Mouse (Mus musculus): ENCODE measurements around the gene Tm4sf19. TPM values are rescaled to one million over a fixed set of nuclear protein-coding genes. Genes with fewer than 3 reads are reported as not detected.
"Not testable (repeated sequence)": the region's sequence is repeated elsewhere in the genome, so short reads cannot be mapped to it uniquely, and the experiment has no call there.

Gene Tm4sf19
- polyA plus RNA-seq, 1 experiment from 2014 or later, result not detected

DNA sequence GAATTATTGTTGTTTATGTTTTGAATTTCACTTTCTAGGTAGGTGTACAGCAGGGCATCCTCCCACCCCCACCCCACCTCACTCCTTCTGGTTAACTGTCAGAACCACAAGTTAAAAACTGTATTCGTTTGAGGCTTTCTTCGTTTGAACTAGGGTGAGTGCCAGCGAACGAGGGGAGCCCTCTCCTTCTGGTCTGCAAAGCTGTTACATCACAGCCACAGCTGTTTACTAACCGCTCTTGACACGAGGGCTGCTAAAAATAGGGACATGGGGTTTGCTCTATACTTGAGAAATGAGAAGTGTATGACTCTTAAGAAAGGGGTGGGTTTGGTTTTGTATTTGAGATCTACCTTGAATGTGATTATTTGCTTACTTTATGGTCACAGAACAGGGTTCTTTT, 33.8 kb downstream of the Tm4sf19 start:
- H3K36me3 ChIP-seq (ENCODE audit: control insufficient read depth, insufficient read depth, low read length), result no peaks in the 10 kb centered on the region
- H3K9me3 ChIP-seq (ENCODE audit: control insufficient read depth, low read length), result no peaks in the 10 kb centered on the region
- no peak for ATAC-seq (replicated peaks; ENCODE audit: low FRiP score)
- H3K27ac ChIP-seq (ENCODE audit: low read depth, low read length), result no peak overlapping the region
- H3K9ac ChIP-seq (ENCODE audit: low read depth, low read length), result no peak overlapping the region
- H3K4me2 ChIP-seq, result peak overlapping the region; percentile 21
- WGBS, result 36% methylated on average over 6 of the region's 6 CpGs
- H3K4me3 ChIP-seq (ENCODE audit: low read depth, low read length), result no peak overlapping the region
- H3K27me3 ChIP-seq (replicated peaks; ENCODE audit: control insufficient read depth, insufficient read depth, low read length), result no peaks in the 10 kb centered on the region
- no peak for DNase-seq (ENCODE audit: low spot score)
- peaks cover 15% of the 10 kb centered on the region for H3K4me1 ChIP-seq (replicated peaks; ENCODE audit: control insufficient read depth, insufficient read depth, low read length)

DNA sequence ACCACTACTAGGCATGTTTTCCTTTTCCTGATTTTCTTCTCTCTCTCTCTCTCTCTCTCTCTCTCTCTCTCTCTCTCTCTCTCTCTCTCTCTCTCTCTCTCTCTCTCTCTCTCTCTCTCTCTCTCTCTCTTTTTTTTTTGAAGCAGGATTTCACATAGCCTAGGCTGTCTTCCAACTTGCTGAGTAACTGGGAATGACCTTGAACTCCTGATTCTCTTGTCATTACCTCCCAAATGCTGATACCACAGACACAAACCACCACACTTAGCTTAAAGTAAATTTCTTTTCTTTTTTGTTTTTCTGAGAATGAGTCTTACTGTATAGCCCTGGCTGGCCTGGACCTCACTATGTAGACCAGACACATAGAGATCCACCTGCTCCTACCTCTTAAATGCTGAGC, 34.4 kb downstream of the Tm4sf19 start:
- Histone ChIP-seq H3K27ac (ENCODE audit: low read depth, low read length) (no peak overlapping the region), H3K4me1 (replicated peaks; ENCODE audit: control insufficient read depth, insufficient read depth, low read length) (peaks cover 14% of the 10 kb centered on the region), H3K4me2 (no peak overlapping the region), H3K36me3 (ENCODE audit: control insufficient read depth, insufficient read depth, low read length) (no peaks in the 10 kb centered on the region), H3K27me3 (replicated peaks; ENCODE audit: control insufficient read depth, insufficient read depth, low read length) (no peaks in the 10 kb centered on the region), H3K9me3 (ENCODE audit: control insufficient read depth, low read length) (no peaks in the 10 kb centered on the region), H3K9ac (ENCODE audit: low read depth, low read length) (no peak overlapping the region), H3K4me3 (ENCODE audit: low read depth, low read length) (no peak overlapping the region)
- DNase-seq (ENCODE audit: low spot score), result no peak
- ATAC-seq (replicated peaks; ENCODE audit: low FRiP score), result no peak

DNA sequence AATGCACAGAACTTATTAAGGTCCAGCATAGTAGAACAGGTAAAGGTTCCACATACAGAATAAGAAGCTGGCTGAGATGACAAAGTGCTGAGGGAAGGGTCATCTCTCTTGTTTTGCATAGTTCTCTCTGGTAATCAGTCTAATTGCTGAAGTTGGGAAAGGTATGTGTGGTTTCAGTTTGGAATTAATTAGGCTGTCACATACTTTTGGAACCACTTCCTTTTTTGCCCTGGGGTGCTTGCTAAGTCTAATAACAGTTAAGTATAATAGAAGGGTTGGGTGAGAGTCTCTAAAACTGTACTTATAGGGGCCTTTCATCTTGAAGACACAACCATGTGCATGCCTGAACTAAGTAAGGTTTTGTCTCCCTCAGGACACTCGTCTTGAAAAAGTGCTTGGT, 36.4 kb downstream of the Tm4sf19 start:
- ATAC-seq (replicated peaks; ENCODE audit: low FRiP score), result no peak

DNA sequence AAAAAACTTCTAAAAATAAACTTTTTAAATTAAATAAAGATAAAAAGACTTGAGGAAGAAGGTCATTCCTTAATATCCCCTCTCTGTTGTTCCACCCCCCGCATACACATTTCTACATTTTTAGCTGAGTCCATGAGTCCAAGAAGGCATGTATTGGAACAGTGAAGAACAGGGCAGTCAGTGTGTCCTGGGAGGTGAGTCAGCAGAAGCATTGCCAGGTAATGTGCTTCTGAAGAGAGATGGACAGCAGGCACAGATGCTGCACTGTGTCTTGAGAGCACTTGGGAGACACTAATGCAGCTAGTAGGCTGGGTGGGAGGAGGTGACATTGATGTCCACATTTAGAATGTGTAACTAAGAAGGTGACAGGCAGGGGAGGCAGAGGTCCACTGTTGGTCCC, 37.0 kb downstream of the Tm4sf19 start:
- Histone ChIP-seq H3K4me2 (no peak overlapping the region), H3K27ac (ENCODE audit: low read depth, low read length) (no peak overlapping the region), H3K36me3 (ENCODE audit: control insufficient read depth, insufficient read depth, low read length) (peaks cover 3% of the 10 kb centered on the region; the same call in 1 of the 2 replicates), H3K4me3 (ENCODE audit: low read depth, low read length) (no peak overlapping the region), H3K4me1 (replicated peaks; ENCODE audit: control insufficient read depth, insufficient read depth, low read length) (peaks cover 8% of the 10 kb centered on the region), H3K27me3 (replicated peaks; ENCODE audit: control insufficient read depth, insufficient read depth, low read length) (no peaks in the 10 kb centered on the region), H3K9me3 (ENCODE audit: control insufficient read depth, low read length) (no peaks in the 10 kb centered on the region), H3K9ac (ENCODE audit: low read depth, low read length) (no peak overlapping the region)
- 88% methylated on average over 1 of the region's 1 CpGs for WGBS
- DNase-seq (ENCODE audit: low spot score), result no peak
- ATAC-seq (replicated peaks; ENCODE audit: low FRiP score), result no peak

More for the DNA sequence above, 36.4 kb downstream of the Tm4sf19 start:
- H3K4me3 ChIP-seq (ENCODE audit: low read depth, low read length), result no peak overlapping the region
- H3K27ac ChIP-seq (ENCODE audit: low read depth, low read length), result no peak overlapping the region
- no peak for DNase-seq (ENCODE audit: low spot score)
- WGBS, result 66% methylated on average over 1 of the region's 1 CpGs
- H3K9me3 ChIP-seq (ENCODE audit: control insufficient read depth, low read length), result no peaks in the 10 kb centered on the region
- H3K9ac ChIP-seq (ENCODE audit: low read depth, low read length), result no peak overlapping the region
- peaks cover 12% of the 10 kb centered on the region for H3K4me1 ChIP-seq (replicated peaks; ENCODE audit: control insufficient read depth, insufficient read depth, low read length)
- peaks cover 3% of the 10 kb centered on the region; the same call in 1 of the 2 replicates for H3K36me3 ChIP-seq (ENCODE audit: control insufficient read depth, insufficient read depth, low read length)
- H3K27me3 ChIP-seq (replicated peaks; ENCODE audit: control insufficient read depth, insufficient read depth, low read length), result no peaks in the 10 kb centered on the region
- H3K4me2 ChIP-seq, result no peak overlapping the region

DNA sequence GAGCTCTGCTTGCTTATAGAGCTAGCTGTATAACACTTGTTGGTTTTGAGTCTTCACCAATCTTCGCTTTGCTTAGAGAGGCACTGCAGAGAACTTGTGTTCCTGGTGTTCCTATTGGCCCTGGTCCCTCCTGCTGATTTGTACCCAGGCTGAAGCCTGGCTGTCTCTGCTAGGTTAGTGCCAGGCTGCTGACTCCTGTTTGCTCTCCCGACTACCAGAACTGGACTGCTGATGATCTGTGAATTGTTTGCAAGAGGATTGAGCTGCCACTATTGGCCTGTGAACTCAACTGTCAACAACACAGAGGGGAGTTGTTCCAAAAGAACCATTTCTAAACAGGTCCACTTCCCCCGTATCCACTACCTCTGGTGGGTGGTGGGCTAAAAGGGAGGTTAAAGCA, 41.1 kb downstream of the Tm4sf19 start:
- Histone ChIP-seq H3K4me3 (ENCODE audit: low read depth, low read length) (no peak overlapping the region), H3K27me3 (replicated peaks; ENCODE audit: control insufficient read depth, insufficient read depth, low read length) (no peaks in the 10 kb centered on the region), H3K4me2 (no peak overlapping the region), H3K27ac (ENCODE audit: low read depth, low read length) (no peak overlapping the region), H3K4me1 (replicated peaks; ENCODE audit: control insufficient read depth, insufficient read depth, low read length) (peaks cover 2% of the 10 kb centered on the region; the same call in 1 of the 2 replicates), H3K36me3 (ENCODE audit: control insufficient read depth, insufficient read depth, low read length) (peaks cover 3% of the 10 kb centered on the region; the same call in 1 of the 2 replicates), H3K9me3 (ENCODE audit: control insufficient read depth, low read length) (no peaks in the 10 kb centered on the region), H3K9ac (ENCODE audit: low read depth, low read length) (no peak overlapping the region)
- ATAC-seq (replicated peaks; ENCODE audit: low FRiP score) (no peak), DNase-seq (ENCODE audit: low spot score) (no peak)
- 81% methylated on average over 3 of the region's 3 CpGs for WGBS

DNA sequence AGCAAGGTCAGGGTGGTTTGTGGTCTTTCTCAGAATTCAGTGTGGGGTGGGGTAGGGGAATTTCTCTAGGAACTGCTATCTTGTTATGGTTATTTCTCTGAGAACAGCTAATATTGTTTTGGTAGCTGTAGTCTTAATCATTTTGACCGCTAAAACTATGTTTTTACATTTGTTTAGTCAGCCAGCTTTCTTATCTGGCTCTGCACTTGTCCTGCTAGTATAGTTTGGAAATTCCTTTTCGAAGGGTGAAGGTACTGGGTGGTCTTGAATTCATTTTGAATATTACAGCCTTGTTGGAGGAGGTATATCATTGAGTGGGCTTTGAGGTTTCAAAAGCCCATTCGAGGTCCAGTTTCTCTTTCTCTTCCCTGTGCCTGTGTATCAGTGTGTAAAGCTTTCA, 44.3 kb downstream of the Tm4sf19 start:
- H3K9me3 ChIP-seq (ENCODE audit: control insufficient read depth, low read length); DNase-seq (ENCODE audit: low spot score); H3K9ac ChIP-seq (ENCODE audit: low read depth, low read length); ATAC-seq (replicated peaks; ENCODE audit: low FRiP score); H3K4me2 ChIP-seq; H3K27me3 ChIP-seq (replicated peaks; ENCODE audit: control insufficient read depth, insufficient read depth, low read length); H3K36me3 ChIP-seq (ENCODE audit: control insufficient read depth, insufficient read depth, low read length); H3K4me3 ChIP-seq (ENCODE audit: low read depth, low read length); H3K27ac ChIP-seq (ENCODE audit: low read depth, low read length): not testable (repeated sequence)
- H3K4me1 ChIP-seq (replicated peaks; ENCODE audit: control insufficient read depth, insufficient read depth, low read length), result peaks cover 17% of the 10 kb centered on the region
- WGBS, result 64% methylated on average over 3 of the region's 3 CpGs

DNA sequence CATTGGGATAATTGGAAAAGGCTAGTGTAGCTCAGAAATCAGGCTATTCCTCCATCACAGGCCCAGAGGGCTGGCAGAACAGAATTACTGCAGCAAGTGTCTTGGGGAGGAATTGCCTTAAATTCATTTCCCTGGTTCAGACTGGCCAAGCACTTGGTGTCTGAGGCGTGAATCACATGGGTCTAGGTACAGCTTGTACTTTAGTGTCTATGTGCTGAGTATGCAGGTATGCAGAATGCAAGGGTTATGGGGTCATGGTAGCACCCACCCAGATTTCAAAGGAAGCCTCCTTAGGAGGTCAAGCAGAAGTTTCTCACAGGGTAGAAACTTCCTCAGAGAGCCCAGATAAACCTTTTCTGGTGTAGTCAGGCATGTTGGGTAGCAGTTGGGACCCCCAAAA, 45.3 kb downstream of the Tm4sf19 start:
- Histone ChIP-seq H3K36me3 (ENCODE audit: control insufficient read depth, insufficient read depth, low read length) (peaks cover 3% of the 10 kb centered on the region; the same call in 1 of the 2 replicates), H3K27me3 (replicated peaks; ENCODE audit: control insufficient read depth, insufficient read depth, low read length) (no peaks in the 10 kb centered on the region), H3K9me3 (ENCODE audit: control insufficient read depth, low read length) (no peaks in the 10 kb centered on the region), H3K9ac (ENCODE audit: low read depth, low read length) (no peak overlapping the region), H3K4me3 (ENCODE audit: low read depth, low read length) (no peak overlapping the region), H3K4me2 (no peak overlapping the region), H3K27ac (ENCODE audit: low read depth, low read length) (no peak overlapping the region), H3K4me1 (replicated peaks; ENCODE audit: control insufficient read depth, insufficient read depth, low read length) (peaks cover 22% of the 10 kb centered on the region)
- ATAC-seq (replicated peaks; ENCODE audit: low FRiP score), result no peak
- 88% methylated on average over 1 of the region's 1 CpGs for WGBS
- no peak for DNase-seq (ENCODE audit: low spot score)

DNA sequence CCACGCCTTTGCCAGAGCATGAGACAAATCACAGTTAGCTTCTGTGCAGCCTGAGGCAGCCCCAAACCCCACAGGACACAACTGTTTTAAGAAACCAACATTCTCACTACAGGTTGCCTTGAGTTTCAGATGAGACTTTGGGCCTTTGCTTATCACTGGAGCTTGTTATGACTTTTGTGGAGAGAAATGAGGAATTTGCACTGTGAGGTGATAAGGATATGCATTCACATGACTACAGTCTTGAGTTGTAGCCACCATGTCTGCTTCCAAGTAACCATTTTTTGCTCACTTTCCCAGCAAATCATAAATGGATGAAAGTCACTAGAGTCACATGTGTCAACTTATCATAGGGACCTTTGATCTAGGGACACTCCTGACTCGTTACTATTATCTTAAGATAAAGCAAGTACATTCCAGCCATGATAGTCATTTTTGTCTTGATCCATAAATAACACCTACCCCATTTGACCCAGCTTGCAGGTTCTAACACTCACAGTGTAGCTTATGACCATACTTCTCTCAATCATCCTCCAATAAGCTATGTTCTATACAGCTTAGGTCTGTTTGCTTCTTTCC, 46.3 kb downstream of the Tm4sf19 start:
- no peak overlapping the region for H3K27ac ChIP-seq (ENCODE audit: low read depth, low read length)
- H3K4me1 ChIP-seq (replicated peaks; ENCODE audit: control insufficient read depth, insufficient read depth, low read length), result peaks cover 30% of the 10 kb centered on the region
- no peak for DNase-seq (ENCODE audit: low spot score)

DNA sequence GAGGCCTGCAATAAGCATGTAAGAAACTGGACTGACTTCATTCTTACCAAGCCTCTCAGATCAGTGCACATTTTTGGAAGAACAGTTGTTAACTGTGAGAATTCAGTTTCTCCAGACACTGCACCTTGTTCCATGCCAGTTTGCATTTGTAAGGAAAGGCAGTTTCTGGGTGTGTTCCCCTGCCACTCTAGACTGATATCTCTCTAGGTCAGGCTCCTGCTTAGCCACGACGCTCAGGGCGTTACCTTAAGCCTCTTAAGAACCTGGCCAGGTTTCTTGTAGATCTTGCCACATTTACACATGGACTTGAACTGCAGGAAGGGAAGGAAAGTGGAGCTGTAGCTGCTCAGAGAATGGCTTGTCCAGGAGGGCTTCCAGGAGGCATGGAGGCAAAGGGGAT, 49.4 kb downstream of the Tm4sf19 start:
- no peak for DNase-seq (ENCODE audit: low spot score)
- Histone ChIP-seq H3K9ac (ENCODE audit: low read depth, low read length) (peak overlapping the region; percentile 28), H3K27me3 (replicated peaks; ENCODE audit: control insufficient read depth, insufficient read depth, low read length) (no peaks in the 10 kb centered on the region), H3K4me3 (ENCODE audit: low read depth, low read length) (no peak overlapping the region), H3K9me3 (ENCODE audit: control insufficient read depth, low read length) (no peaks in the 10 kb centered on the region), H3K4me1 (replicated peaks; ENCODE audit: control insufficient read depth, insufficient read depth, low read length) (peaks cover 33% of the 10 kb centered on the region), H3K4me2 (peak overlapping the region; percentile 46), H3K36me3 (ENCODE audit: control insufficient read depth, insufficient read depth, low read length) (peaks cover 15% of the 10 kb centered on the region; the same call in 1 of the 2 replicates), H3K27ac (ENCODE audit: low read depth, low read length) (peak overlapping the region; percentile 53)
- peak; percentile 95 for ATAC-seq (replicated peaks; ENCODE audit: low FRiP score)
- WGBS, result 50% methylated on average over 3 of the region's 3 CpGs

More for the DNA sequence above, 46.3 kb downstream of the Tm4sf19 start:
- ATAC-seq (replicated peaks; ENCODE audit: low FRiP score), result no peak
- H3K27me3 ChIP-seq (replicated peaks; ENCODE audit: control insufficient read depth, insufficient read depth, low read length), result no peaks in the 10 kb centered on the region
- no peak overlapping the region for H3K4me2 ChIP-seq
- 73% methylated on average over 2 of the region's 2 CpGs for WGBS
- no peak overlapping the region for H3K4me3 ChIP-seq (ENCODE audit: low read depth, low read length)
- peaks cover under 1% of the 10 kb centered on the region; the same call in 1 of the 2 replicates for H3K36me3 ChIP-seq (ENCODE audit: control insufficient read depth, insufficient read depth, low read length)
- no peaks in the 10 kb centered on the region for H3K9me3 ChIP-seq (ENCODE audit: control insufficient read depth, low read length)
- H3K9ac ChIP-seq (ENCODE audit: low read depth, low read length), result no peak overlapping the region
